Mouse (Mus musculus) brain, embryonic 14.5 days (tissue): ENCODE results near the gene Rb1. TPM values are rescaled to one million over a fixed set of nuclear protein-coding genes. Genes with fewer than 3 reads are reported as not detected.

Source experiments
- DNase-seq: peaks from one replicate; pipeline ENCODE4 v3.0.0-alpha.2; 2011; ENCODE audit warnings: low read depth
- CTCF ChIP-seq: fragments of 200-500 bp; IDR thresholded peaks from 2 replicates; pipeline ENCODE4 v1.5.1; 2012; ENCODE audit warnings: inconsistent platforms, mild to moderate bottlenecking, moderate library complexity, borderline replicate concordance; ENCODE audit not compliant: insufficient read depth, insufficient read length; ENCODE audit errors: extremely low read depth
- POLR2A ChIP-seq: fragments of 200-500 bp; IDR thresholded peaks from 2 replicates; pipeline ENCODE4 v1.6.1; 2012; ENCODE audit warnings: mild to moderate bottlenecking, inconsistent platforms, borderline replicate concordance; ENCODE audit not compliant: poor library complexity, insufficient read depth, insufficient read length, severe bottlenecking; ENCODE audit errors: extremely low read depth
- polyA plus RNA-seq: library from polyadenylated mRNA; depleted of rRNA; stranded (reverse); fragments of >200 nt; gene quantifications from 2 replicates; pipeline ENCODE4 v1.2.3, GENCODE M21; 2012

Gene Rb1
- polyA plus RNA-seq, 1 experiment: 38.2 TPM

DNA sequence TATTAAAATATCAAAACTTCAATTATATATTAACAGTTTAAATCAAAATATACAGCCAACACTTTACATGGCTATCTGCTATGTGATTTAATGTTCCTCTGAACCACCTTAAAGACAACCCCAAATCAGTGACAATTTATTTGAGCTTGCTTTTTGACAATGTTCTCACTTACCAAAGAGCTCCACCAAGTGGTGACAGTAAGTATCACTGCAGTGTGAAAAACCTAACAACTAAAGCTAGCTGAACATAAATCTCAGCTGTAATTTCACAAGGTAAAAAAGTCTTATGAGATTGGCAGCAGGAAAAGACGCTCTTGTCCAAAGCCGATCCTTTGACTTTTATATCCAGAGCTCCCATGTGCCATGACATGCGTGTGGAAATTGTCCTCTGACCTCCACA, 22.4 kb downstream of the Rb1 start:
- TF ChIP-seq CTCF: peak; percentile 51
- TF ChIP-seq POLR2A: no peak
- DNase-seq: peak; percentile 78

GRCm38 (mm10) chr14:73301856-73302255, 23.8 kb downstream of the Rb1 start:
- no peak for DNase-seq
- TF ChIP-seq CTCF: no peak
- no peak for TF ChIP-seq POLR2A

- no peak for DNase-seq
- no peak for TF ChIP-seq CTCF
- no peak for TF ChIP-seq POLR2A
Measured at GRCm38 (mm10) chr14:73295512-73295911, 30.1 kb downstream of the Rb1 start.

DNA sequence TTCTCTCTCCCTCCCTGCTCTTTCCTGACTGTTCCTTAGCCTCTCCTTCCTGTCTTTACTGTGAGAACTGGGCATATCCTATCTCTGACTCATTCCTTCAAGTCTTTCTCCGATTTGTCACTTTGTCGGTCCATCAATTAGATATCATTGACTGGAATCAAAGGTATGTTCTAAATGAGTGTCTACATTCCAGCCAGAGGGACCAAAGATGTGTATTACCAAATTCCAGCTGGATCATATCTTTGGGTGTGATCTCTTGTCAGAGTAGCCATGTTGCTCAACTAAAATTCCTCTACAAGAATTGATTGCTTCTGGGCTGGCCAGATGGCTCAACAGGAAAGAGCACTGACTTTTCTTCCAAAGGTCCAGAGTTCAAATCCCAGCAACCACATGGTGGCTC, 32.0 kb downstream of the Rb1 start:
- no peak for DNase-seq
- TF ChIP-seq CTCF (no peak), POLR2A (no peak)

DNA sequence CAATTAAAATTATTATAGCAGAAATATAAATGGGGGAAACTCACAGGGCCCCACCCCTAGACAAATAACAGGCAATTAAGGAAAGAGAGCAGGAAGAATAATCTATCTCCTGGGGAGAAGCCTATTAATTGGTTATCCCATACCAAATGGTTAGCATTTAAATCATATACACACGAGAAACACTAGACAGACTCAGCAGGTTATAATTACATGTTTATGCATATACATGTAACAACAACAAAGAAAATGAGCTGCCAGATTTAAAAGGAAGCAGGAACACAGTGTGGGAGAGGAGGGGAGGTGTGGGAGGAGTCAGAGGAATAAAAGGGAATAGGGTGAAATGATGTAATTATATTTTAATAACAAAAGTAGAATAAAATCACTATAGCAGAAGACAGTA, 33.2 kb downstream of the Rb1 start:
- peak; percentile 22 for DNase-seq
- TF ChIP-seq POLR2A (no peak), CTCF (no peak)

GRCm38 (mm10) chr14:73289915-73290314, 35.7 kb downstream of the Rb1 start:
- TF ChIP-seq CTCF: no peak
- no peak for TF ChIP-seq POLR2A
- DNase-seq: no peak

DNA sequence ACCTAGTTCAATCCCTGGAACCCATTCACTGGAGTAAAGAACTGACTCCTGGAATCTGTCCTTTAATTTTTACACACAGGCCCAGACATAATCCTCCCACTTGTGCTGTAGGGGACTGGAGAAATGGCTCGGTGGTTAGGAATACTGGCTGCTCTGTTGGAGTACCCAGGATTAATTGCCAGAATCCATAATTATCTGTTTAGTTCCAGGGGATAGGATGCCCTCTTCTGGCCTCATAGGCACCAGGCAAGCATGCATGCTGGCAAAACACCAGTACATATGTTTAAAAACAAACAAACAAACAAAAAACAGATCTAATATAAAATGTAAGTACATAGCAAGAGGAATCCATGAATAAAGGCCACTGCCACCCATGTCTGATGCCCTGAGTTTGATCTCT, 44.6 kb downstream of the Rb1 start:
- DNase-seq: peak; percentile 69
- peak; percentile 50; the same call in 1 of the 2 replicates for TF ChIP-seq CTCF
- no peak for TF ChIP-seq POLR2A

DNA sequence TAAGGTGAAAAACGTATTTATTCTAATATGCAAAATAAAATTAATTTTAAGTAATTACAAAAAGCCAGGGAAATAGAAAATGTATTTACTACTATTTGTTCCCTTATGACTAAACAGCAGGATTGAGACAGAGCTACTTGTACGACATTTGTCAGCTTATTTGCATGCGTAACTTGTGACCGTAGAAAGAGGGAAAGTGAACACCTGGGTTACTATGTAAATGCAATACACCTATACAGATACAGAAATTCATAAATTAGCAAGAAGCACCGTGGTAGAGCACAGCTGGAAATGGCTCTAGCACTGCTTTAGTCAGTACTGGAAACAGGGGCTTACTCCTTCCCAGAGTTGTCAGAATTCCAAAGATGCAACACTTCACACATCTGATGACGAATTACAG, 46.5 kb downstream of the Rb1 start:
- TF ChIP-seq POLR2A (no peak), CTCF (no peak)
- DNase-seq: no peak

DNA sequence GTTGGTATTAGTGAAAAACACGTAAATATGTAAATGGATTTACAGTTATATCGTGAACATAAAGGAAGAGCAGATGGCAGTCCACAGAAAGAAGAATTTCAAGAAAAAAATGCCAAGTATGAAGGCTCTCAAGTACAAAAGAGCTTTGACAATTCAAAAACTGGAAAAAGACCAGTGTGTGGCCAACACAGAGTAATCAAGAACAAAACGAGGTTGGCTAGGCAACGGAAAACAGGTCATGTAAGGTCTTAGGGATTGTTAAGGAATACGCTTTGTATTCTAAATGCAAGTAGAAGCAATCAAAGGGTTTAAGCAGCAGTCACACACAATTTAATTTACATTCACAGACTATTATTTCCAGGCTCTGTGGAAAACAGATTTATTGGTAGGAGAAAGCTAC, 53.8 kb downstream of the Rb1 start:
- TF ChIP-seq CTCF (no peak), POLR2A (no peak)
- DNase-seq: peak; percentile 66

DNA sequence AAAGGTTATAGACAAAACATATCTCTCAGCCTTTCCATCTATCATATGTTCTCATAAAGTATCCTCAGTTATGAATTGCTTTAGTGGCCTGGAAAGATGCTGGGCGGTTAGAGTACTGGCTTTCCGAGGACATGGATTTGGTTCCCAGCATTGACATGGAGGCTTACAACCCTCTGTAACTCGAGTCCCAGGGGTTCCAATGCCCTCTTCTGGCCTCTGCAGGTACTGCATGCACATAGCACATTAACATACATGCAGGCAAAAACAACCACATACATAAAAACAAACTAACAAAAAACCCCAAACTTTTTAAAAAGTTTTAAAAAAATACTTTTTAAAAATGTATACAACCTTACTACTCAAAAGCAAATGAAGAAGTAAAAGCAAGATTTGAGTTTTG, 59.5 kb downstream of the Rb1 start:
- peak; percentile 20; the same call in 1 of the 2 replicates for TF ChIP-seq CTCF
- TF ChIP-seq POLR2A: no peak
- DNase-seq: no peak

DNA sequence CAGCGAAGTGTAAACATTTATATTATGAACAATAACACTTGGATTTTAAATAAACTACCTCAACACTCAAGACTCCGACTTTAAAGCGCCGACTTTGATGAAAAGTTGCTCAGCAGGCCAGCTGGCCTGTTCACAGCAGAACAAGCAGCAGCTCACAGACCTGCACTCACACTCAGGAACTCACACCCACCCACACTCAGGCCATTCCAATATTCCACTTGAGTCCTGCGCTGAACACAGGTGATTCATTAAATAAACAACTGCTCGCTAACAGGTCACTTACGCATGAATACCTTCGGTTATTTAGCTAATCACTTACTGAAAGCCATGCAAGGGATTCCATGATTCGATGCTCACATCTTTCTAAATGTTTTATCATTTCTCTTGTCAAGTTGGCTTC, 63.4 kb downstream of the Rb1 start:
- no peak for DNase-seq
- TF ChIP-seq POLR2A (no peak), CTCF (no peak)

- TF ChIP-seq CTCF (no peak), POLR2A (no peak)
- no peak for DNase-seq
Measured at GRCm38 (mm10) chr14:73258181-73258580, 67.4 kb downstream of the Rb1 start.
